Mouse (Mus musculus) retina, adult 2 months (tissue): ENCODE results near the gene Ctnnd2.

Experiments
- DNase-seq: peaks from one replicate; pipeline ENCODE4 v3.0.0-alpha.2; 2012; ENCODE audit warnings: low read depth, low spot score

Ctnnd2 gene

DNA sequence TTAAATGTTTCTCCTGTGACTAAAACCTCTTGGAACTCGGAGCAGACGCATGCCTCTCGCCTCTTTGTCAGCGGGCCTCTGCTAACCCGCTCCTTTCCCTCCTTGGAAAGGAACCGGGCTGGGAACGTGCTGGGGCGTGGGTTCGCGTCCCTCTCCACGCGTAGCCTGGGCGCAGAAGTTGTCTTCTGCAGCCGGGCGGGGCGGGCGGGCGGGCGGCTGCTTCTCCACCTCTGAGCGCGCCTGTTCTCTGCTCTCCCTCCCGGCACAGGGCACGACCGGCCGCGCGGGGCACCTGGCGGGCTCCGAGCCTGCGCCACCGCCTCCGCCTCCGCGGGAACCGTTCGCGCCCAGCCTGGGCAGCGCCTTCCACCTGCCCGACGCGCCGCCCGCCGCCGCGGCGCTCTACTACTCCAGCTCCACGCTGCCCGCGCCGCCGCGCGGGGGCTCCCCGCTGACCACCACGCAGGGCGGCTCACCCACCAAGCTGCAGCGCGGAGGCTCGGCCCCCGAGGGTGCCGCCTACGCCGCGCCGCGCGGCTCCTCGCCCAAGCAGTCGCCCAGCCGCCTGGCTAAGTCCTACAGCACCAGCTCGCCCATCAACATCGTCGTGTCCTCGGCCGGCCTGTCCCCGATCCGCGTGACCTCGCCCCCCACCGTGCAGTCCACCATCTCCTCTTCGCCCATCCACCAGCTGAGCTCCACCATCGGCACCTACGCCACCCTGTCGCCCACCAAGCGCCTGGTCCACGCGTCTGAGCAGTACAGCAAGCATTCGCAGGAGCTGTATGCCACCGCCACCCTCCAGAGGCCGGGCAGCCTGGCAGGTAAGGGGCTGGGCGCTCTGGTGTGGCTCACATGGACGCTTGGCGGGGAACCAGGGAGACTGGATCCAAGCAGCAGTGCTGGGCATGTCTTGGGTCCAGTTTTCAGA is 474.4 kb downstream of the Ctnnd2 start:
- DNase-seq, result no peak

DNA sequence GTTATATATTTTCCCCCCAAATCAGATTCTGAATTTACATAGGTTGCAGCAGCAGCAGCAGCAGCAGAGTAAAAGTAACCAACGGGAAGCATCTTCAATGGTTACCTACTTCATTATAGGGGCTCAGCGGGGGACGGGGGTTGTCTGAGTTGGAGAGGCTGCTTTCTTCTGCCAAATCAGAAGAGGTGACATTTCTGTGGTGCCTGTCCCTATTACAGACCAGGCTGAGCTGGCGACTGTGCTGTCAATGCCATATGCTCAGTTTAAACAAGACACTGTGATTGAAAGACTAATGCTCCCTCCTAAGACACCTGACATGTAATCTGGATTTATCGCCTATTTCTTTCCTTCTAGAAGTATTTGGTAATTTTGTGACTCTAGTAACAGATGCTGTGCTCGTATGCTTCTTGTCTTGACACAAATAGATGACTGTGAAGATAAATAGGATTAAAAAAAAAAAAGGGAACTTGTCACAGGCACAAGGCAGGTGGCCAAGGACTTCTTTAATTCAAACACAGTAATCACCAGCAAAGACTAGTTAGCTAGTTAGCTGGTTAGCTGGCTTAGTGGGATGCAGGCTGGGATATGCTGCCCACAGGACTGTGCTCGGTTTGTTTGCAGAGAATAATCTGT is 475.4 kb downstream of the Ctnnd2 start:
- no peak for DNase-seq

DNA sequence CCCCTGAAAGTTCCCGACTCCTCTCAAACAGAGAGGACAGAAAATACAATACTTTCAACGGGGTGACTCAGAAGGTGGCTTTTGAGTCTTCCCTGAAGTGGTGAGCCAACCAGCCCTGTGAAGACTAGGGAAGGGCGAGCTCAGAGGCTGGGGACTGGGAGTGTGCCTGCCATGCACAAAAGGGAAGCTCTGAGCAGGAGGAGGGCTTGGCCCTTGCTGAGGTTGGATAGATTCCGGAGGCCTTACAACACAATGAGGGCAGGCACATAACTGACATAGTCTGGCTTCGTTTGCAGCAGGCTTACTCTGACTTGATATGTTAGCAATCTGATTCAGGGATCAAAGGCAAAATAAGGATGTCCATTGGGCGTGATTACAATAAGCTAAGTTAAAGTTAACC is 477.6 kb downstream of the Ctnnd2 start:
- DNase-seq, result no peak

DNA sequence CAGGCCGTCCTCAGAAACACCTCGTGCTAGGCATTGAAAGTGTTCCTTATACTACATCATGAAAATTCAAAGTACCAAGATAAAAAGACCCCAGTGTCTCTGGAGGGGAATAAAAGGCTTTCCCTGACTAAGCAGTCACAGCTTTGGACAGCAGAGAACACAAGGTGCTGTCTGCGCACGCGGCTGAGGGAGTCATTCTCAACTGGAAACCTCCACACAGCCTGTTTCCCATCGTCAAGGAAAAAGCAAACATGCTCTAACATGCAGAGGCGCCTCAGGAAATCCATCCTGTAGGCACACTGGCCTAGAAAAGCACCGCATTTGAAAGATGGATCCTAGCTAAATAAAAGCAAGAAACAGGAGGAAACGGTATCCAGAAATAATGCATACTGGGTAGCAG is 483.0 kb downstream of the Ctnnd2 start:
- no peak for DNase-seq

GRCm38 (mm10) chr15:30657588-30657987 is 485.2 kb downstream of the Ctnnd2 start:
- no peak for DNase-seq

- DNase-seq, result no peak
These were observed 488.3 kb downstream of the Ctnnd2 start for GRCm38 (mm10) chr15:30660539-30661149.

DNA sequence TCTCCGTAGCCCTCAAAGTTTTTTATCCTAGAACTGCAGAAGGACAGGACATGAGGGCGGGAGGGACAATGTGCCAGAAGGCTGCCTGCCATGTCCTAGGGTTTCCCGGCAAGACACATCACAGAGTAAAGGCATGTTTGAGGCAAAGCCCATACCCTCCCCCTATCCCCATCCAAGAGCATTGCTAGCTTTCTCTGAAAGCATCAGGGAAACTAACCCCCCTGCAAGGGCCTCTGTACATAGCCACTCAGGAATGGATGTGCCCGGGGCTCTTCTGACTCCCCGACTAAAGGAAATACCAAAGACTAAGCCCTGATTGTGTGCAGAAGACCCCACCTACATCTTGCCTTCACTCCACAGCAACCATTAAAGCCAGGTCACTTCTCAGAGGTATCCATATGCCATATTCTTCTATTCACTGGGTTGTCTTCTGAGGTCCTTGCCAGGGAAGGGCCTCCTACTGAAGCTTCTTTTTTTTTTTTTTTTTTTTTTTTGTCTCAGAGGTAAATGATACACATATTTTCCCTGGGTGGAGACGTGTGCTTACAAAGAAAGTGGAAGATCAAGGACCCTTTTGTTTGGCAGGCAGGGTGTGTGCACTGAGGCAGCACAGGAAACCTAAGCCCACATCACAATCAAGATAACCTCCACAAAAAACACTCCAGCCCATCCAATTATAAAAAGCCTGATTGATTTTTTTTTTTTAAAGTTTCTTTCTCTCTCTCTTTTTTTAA is 489.5 kb downstream of the Ctnnd2 start:
- no peak for DNase-seq

GRCm38 (mm10) chr15:30667819-30668587 is 495.6 kb downstream of the Ctnnd2 start:
- DNase-seq, result no peak

DNA sequence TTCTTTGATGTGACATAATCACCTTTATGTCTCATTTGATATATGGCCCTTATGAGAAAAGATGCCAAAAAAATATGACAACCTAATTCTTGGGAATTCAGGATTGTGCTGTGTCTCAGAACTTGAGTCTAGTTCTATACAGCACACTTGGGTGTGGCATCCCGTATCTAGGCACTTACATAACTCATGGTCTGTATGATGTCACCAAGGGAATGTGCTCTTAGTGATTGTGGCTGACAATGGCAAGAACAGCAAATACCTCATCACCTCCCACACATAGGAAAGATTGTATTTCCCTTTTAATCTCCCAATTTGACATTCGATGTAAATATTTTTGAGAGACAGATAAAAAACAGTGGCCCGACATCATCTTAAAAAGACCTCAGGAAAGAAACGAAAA is 509.5 kb downstream of the Ctnnd2 start:
- no peak for DNase-seq

DNA sequence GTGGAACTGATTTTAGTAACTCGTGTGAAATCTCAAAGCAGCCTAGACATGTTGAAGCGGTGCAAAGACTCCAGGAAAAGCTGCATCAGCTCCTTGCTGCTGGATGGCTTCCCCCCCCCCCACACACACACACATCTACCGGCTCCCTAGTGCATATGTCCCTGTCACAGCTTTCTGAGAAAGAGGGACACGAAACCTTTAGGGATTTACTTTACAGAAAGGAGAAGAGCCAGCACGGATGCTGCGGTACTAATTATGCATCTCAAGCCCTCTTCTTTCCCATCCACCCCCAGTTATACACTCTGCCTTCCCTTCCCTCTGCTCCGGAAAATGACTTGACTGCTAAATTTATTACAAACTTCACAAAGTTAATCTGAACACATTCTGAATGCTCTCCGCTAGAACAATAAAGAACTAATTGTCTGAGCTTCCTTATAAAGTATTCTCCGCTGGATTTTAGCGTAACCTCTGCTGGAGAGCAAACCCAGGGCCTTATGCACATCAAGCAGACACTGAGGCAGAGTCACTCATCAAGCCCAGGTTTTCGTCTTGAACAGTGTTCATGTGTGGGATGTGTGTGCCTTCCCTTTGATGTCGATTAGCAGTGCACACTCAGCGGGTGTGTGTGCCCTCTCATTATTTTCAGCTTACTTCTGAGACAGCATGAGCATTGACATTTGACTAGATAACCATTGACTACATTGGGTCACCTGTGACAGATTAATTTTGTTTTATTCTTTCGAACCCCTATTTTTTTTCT is 510.1 kb downstream of the Ctnnd2 start:
- DNase-seq, result no peak

DNA sequence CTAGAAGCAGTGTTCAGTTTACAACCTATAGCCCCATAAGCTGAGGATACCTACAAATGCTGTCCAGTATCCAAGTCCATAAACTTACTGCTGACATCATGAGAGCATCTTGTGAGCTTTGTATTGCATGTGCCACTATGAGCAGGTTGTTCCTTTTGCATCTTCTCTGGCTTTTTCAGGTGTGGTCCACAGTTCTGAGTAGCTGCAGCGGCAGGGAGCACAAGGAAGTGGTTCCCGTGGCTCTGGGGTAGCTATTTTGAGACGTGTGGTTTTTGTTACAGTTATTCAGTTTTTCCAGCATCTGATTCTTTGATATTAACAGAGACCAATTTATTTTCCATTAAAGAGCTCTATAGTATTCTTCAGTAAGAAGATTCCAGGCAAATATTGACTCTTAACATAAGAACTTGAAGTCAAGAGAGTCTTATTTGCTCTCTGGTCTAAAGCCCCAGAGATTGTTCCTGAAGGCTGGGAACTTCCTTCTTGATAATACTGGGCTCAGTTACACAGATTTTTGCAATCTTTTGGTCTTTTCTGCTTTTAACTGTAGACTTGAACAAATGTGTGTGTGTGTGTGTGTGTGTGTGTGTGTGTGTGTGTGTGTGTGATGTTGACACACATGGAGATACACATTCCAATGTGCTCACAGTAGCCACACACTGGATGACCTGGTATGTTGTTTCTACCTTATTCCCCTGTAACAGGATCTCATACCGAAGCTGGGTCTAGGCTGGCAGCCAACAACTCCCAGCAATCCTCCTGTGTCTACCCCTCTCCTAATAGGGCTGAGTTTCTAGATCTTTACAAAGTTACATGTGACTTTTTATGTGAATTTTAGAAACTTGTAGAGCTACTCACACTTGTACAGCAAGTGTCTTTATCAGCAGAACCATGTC is 514.1 kb downstream of the Ctnnd2 start:
- no peak for DNase-seq

GRCm38 (mm10) chr15:30693754-30694205 is 521.4 kb downstream of the Ctnnd2 start:
- DNase-seq, result no peak

- no peak for DNase-seq
These were observed 521.9 kb downstream of the Ctnnd2 start for GRCm38 (mm10) chr15:30694286-30694685.

- DNase-seq, result no peak
These were observed 523.5 kb downstream of the Ctnnd2 start for GRCm38 (mm10) chr15:30695859-30696258.

DNA sequence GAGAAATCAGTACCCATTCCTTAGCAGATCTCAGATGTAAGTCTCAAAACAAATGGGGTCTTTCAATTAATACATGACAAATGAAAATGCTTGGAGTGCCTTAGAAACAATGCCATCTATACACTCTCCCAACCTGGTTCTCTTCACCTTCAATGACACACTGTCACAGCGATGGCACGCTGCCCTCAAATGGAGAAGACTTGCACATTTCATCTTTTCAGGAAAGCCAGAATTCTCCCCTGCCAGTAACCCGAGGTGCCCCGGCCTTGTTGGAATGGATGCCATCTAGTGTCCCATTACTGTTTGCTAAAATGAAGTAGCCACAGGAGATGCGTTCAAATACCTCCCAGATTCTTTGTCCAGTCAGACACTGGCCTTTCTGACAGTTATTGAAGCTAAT is 525.0 kb downstream of the Ctnnd2 start:
- no peak for DNase-seq

DNA sequence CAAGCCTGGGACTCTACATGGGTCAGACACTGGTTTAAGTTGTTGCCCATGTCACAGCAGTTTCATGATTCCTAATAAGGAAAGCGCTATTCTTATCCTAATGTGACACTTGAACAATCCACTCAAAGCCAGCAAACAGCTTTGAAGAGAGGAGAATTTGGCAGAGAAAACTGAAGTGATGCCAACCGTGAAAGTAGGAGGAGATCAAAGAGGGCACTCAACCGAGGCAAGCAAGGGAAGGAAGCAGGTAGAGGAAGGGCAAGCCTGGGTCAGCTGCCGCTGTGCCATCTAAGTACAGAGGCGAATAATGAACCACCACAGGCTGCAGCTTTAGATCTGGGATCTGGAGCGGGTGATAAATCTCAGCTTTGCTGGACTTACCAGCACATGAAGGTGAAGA is 528.4 kb downstream of the Ctnnd2 start:
- DNase-seq, result no peak

- DNase-seq, result no peak
These were observed 529.2 kb downstream of the Ctnnd2 start for GRCm38 (mm10) chr15:30701592-30701991.

DNA sequence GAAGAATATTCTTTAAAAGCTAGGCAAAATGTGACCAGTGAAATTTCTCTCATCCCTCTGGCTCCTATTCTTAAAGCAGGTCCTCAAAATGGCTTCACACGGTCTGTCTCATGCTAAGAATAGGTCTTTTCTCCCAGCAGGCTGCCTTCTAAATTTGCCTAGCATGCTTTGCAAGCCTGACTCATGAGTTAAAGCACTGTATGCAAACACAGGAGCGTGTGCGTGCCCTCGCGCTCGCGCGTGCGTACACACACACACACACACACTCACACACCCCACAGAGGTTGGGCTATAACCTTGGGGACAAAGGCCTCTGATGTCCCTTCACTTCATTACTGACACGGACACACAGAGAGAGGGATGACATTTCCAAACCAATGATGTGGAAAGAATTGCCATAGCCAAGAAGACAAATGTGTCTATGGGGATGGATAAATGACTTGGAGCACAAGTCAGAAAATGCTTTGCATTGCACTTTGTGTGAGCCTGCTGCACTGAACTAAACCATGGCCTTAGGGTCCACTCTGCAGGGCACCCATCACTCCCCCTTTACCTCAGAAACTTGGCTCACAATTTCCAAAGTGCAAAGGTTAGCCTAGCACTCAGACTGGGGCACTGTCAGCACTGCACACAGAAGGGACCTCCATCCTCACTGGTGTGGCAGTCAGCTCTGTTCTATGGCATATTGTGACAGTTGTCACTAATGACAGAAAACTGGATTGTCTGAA is 536.8 kb downstream of the Ctnnd2 start:
- DNase-seq, result no peak

GRCm38 (mm10) chr15:30709754-30710105 is 537.3 kb downstream of the Ctnnd2 start:
- DNase-seq, result no peak
